Mouse (Mus musculus): ENCODE data around the gene Tmem263. TPM values are rescaled to one million over a fixed set of nuclear protein-coding genes. Genes with fewer than 3 reads are reported as not detected.

Tmem263 gene
- 34.0 and 56.0 TPM in 2 replicates for polyA plus RNA-seq (2021; fragmentation: Nextera tagmentation)
- long read RNA-seq, experiment 1, transcript Tmem263-201 (3 exons, 3,616 nt): major isoform, 20 of 76 reads
- long read RNA-seq, experiment 1, partial matches to known transcripts: 55 of 76 reads
- long read RNA-seq, experiment 1, other reads (novel, unspliced or antisense): 1 of 76 reads
- long read RNA-seq, experiment 2, transcript Tmem263-201 (3 exons, 3,616 nt): major isoform, 155 of 168 reads
- long read RNA-seq, experiment 2, partial matches to known transcripts: 1 of 168 reads
- long read RNA-seq, experiment 2, other reads (novel, unspliced or antisense): 12 of 168 reads

DNA sequence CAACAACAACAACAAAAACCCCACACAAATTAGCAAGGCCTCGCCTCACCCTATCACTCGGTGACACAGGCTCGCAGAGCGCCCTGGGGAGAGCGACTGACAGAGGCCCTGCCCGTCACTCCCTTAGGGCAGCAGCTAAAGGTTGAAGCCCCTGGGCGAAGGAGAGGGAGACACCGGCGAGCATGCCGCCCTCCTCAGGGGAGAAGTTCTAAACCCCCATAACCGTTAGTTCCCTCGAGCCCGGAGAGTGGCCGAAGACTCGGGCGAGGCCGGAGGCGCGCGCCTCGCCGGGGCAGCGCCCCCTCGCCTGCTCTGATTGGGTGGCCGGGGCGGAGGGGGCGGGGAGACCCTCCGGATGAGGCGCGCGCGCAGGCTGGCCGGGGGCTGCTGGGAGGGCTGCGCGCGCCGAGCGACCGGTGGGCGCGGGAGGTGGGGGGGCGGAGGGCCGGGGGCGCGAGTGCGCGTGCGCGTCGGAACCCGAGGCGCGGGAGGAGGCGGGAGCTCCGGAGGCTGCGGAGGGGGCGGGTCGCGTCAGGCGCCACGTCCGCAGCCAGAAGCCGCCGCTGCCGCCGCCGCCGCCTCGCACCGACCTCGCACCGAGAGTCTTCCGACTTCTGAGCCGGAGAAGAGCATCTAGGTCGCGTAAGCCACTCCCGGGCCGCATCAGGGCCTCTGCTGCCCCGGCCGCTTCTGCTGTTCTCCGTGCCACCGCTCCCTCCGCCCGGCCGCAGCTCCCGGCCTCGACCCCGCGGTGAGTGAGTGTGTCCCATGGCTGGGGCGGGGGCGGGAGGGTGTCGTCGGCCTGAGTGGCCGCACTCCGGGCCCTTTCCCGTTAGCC lies at the start of gene Tmem263, which contains the start of gene Fhl4:
Tmem263 (plus strand) TSS at position 381 of the 838 bp plus-strand sequence.
Fhl4 (minus strand) TSS at position 249 of the 838 bp plus-strand sequence.

DNA sequence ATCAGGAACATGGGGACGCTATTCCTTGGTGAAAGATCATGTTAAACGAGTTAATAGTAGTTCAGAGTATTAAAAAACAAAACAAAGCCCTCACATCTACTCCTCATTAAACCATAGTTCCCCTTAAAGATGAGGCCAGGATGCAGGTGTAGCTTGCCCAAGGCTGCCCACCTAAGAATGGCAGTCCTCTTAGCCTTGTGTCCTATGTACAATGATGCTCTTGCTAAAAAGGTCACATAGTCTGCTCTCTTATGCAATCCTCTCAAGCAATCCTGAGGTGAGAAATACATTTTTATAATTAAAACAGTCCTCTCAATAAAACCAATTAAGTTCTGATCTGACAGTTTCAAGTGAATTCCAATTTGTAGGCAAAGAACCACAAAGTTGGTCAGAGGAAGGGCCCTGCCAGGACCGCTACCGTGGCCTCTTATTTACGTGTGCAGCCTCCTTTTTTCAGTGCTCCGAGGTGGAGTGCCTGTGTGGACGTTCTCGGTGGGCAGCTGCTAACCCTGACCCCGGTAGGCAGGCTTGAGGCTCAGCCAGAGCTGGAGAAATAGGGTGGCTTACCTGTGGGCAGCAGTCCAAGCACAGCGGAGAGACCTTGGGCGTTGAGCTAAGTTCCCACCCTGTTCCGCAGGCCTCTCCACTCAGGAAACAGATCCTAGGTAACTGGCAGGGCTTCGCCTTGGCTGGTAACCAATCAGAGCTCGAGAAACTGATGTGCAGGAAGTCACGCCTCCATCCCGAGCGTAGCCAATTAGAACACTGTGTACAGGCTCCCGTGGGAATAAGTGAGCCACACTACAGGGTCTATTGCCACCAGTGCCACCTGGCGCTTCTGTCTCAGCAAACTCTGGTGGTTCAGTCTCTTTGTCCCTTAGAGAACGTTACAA lies 25.2 kb downstream of the Tmem263 start, which contains the start of gene Mterf2:
Mterf2 (minus strand) TSS at position 633 of the 893 bp plus-strand sequence.

Other genes with a start within 250 kb of the Tmem263 start
- gene Ric8b, start 185.0 kb upstream of the Tmem263 start, polyA plus RNA-seq (2021; fragmentation: Nextera tagmentation): 9.8 TPM in 2 replicates
- gene Fhl4, start 132 bp upstream of the Tmem263 start, polyA plus RNA-seq (2021; fragmentation: Nextera tagmentation): 1.7 TPM in 2 replicates
- gene Mterf2, start 25.4 kb downstream of the Tmem263 start, polyA plus RNA-seq (2021; fragmentation: Nextera tagmentation): 21.1 and 21.6 TPM in 2 replicates
- gene Cry1, start 82.4 kb downstream of the Tmem263 start, polyA plus RNA-seq (2021; fragmentation: Nextera tagmentation): 13.0 and 14.8 TPM in 2 replicates